Mouse (Mus musculus): ENCODE measurements around the gene Nfu1. TPM values are rescaled to one million over a fixed set of nuclear protein-coding genes. Genes with fewer than 3 reads are reported as not detected.
"Not testable (repeated sequence)": the region's sequence is repeated elsewhere in the genome, so short reads cannot be mapped to it uniquely, and the experiment has no call there.

Gene Nfu1
- total RNA-seq, 2 experiments from 2014 or later, result 56.0 to 57.2 TPM

DNA sequence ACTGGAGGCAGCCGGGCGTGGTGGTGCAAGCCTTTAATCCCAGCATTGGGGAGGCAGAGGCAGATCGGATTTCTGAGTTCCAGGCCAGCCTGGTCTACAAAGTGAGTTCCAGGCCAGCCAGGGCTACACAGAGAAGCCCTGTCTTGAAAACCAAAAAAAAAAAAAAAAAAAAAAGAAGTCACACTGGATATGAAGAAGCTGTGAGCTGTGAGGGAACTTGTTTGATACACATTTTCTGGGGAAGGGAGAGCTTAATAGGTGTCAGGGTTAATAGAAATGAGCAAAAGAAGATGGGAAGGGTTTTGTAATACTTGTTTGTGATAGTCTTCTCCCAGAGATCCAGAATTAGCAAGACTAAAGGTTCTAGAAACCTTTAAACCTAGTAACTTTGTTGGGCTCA, 36.5 kb downstream of the Nfu1 start:
- no peak overlapping the region for H3K4me3 ChIP-seq
- intact Hi-C loops (cut with DNase I), result no loop called here
- no peak for DNase-seq (ENCODE audit: extremely low spot score in 1 of 2, low spot score in 2 of 2)
- no peak for TF ChIP-seq CTCF (IDR thresholded peaks at IDR 0.05)
- no peak overlapping the region for H3K27ac ChIP-seq

DNA sequence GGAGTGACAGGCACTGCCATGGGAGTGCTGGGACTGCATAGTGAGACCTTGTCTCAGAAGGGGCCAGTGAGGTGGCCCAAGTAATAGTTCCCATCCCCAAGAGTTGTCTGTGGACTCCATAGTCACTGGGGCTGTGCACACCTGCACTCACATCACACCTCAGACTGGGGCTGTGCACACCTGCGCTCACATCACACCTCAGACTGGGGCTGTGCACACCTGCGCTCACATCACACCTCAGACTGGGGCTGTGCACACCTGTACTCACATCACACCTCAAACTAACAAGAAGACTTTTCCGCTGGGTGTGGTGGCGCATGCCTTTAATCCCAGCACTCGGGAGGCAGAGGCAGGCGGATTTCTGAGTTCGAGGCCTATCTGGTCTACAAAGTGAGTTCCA, 39.7 kb downstream of the Nfu1 start:
- intact Hi-C loops (cut with DNase I); DNase-seq (ENCODE audit: extremely low spot score in 1 of 2, low spot score in 2 of 2); H3K4me3 ChIP-seq; H3K27ac ChIP-seq: not testable (repeated sequence)

DNA sequence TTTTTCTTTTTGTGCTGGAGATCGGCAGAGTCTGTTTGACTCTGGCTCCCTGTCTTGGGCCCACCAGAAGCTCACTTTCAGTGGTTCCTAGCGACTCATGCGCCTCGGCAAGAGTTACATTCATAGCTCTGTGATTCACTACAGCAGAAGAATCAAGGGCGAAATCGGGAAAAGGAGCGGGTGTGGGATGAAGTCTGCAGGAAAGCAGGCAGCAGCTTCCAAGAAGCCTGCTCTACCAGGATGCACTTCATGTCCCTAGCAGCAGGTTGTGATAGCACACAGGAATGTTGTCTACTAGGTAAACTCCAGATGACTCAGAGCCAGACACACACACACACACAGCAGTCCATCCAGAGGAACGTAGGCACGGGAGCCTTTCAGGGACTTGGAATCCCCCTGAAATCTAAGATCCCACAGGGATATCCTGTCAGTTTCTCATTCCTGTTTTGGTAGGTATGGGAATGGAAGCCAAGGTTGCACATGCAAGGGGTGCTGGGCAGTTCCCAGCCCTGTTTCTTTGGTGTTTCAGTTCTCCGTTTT, 42.9 kb downstream of the Nfu1 start:
- DNase-seq (ENCODE audit: extremely low spot score in 1 of 2, low spot score in 2 of 2), result peak; percentile 17 to 18
- no peak overlapping the region for H3K4me3 ChIP-seq
- intact Hi-C loops (cut with DNase I), result no loop called here
- TF ChIP-seq CTCF (IDR thresholded peaks at IDR 0.05), result no peak; the same call in 1 of the 2 replicates
- H3K27ac ChIP-seq, result peak overlapping the region; percentile 24; the same call in 1 of the 2 replicates

- no peak for DNase-seq (ENCODE audit: extremely low spot score in 1 of 2, low spot score in 2 of 2)
- TF ChIP-seq CTCF (IDR thresholded peaks at IDR 0.05), result no peak
- intact Hi-C loops (cut with DNase I), result no loop called here
- Histone ChIP-seq H3K27ac (no peak overlapping the region), H3K4me3 (no peak overlapping the region)
Measured at GRCm38 (mm10) chr6:87054193-87054592, 45.2 kb downstream of the Nfu1 start.

GRCm38 (mm10) chr6:87059754-87060153, 50.7 kb downstream of the Nfu1 start:
- Histone ChIP-seq H3K4me3 (no peak overlapping the region), H3K27ac (no peak overlapping the region)
- no peak for DNase-seq (ENCODE audit: extremely low spot score in 1 of 2, low spot score in 2 of 2)
- peak; percentile 32 for TF ChIP-seq CTCF (IDR thresholded peaks at IDR 0.05)
- intact Hi-C loops (cut with DNase I), result no loop called here

DNA sequence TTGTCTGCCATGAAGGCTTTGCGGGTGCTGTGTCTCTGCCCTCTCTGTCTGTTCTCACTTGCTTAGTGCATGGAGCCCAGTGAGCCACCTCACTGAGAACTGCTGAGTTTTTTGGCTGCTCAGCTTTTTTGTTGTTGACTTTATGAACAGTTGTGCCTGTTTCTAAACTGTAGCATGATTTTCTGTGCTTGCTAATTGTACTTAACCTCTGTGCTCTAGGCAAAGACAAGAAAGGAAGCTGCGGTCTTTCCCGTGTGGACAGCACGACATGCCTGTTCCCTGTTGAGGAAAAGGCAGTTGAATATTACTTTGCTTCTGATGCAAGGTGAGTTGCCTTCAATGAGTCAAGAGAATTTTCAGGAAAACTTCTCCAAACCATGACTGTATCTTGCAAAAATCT, 54.5 kb downstream of the Nfu1 start:
- intact Hi-C loops (cut with DNase I), result no loop called here
- H3K27ac ChIP-seq, result no peak overlapping the region
- TF ChIP-seq CTCF (IDR thresholded peaks at IDR 0.05), result no peak
- no peak overlapping the region for H3K4me3 ChIP-seq
- DNase-seq (ENCODE audit: extremely low spot score in 1 of 2, low spot score in 2 of 2), result no peak

DNA sequence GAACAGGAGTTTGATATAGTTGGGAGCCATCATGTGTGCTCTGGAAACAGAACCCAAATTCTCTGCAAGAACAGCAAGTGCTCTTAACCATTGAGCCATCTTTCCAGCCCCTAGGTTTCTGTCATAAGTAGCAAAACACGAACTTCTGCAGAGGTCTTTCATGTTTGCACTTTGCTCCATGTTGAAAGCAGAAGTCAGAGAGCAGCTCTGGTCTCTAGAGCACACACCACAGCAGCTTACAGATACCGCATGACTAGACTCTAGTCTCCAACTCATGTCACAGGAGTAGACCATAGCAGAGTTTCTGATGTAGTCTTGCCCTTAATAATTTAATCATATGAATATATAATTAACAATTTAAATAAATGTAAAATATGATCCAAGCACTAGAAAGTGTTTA, 59.2 kb downstream of the Nfu1 start:
- Histone ChIP-seq H3K27ac (no peak overlapping the region), H3K4me3 (no peak overlapping the region)
- no peak for DNase-seq (ENCODE audit: extremely low spot score in 1 of 2, low spot score in 2 of 2)
- TF ChIP-seq CTCF (IDR thresholded peaks at IDR 0.05), result no peak
- intact Hi-C loops (cut with DNase I), result no loop called here

DNA sequence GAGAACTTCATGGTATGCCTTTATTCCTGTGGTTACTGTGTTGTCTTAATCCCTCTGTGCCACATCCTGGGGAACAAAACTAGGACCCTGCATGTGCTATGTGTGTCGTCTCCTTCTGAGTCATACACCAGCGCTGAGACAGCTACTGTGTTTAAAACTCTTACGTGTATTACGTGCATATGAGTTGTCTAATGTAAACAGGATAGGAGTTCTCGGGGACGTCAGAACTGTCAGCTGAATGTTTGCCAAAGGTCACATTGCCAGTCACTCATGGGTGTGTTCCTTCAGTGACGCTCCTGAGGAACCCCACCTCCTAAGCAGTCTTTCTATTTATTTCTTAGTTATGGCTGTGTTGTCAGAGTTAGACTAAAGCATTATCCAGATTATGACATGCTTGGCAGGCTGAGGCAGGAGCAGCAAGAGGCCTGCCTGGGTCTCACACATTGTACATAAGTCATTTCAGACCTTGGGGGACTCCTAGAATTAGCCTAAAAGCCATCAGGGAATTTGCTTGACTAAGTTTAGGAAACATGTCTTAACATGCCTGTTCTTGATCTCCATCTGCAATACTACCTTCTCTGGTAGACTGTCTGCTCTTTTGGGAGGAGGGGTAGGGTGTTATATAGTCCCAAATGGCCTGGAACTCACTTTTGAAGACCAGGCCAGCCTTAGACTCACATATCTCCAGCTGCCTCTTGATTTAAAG, 60.3 kb downstream of the Nfu1 start:
- no peak for DNase-seq (ENCODE audit: extremely low spot score in 1 of 2, low spot score in 2 of 2)
- intact Hi-C loops (cut with DNase I), result no loop called here
- Histone ChIP-seq H3K4me3 (no peak overlapping the region), H3K27ac (no peak overlapping the region)
- TF ChIP-seq CTCF (IDR thresholded peaks at IDR 0.05), result no peak

GRCm38 (mm10) chr6:87070641-87071040, 61.6 kb downstream of the Nfu1 start:
- intact Hi-C loops (cut with DNase I), result no loop called here
- H3K4me3 ChIP-seq, result no peak overlapping the region
- H3K27ac ChIP-seq, result no peak overlapping the region
- no peak for DNase-seq (ENCODE audit: extremely low spot score in 1 of 2, low spot score in 2 of 2)
- no peak for TF ChIP-seq CTCF (IDR thresholded peaks at IDR 0.05)

DNA sequence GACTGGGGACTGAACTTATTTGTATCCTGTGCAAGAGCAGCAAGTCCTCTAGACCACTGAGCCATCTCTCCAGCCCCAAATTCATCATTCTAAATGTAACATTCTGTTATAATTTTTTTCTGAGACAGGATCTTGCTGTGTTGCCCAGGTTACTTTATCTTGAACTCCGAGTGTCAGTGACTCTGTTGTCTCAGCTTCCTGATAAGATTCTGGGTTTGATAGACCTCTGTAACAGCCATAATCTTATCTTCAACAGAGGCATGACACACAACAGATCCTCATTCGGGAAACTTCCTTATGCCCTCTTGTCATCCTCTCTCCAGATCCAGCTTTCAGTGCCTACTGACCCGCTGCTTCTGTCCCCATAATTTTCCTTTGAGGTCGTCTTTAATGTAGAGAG, 63.7 kb downstream of the Nfu1 start:
- no peak for DNase-seq (ENCODE audit: extremely low spot score in 1 of 2, low spot score in 2 of 2)
- no peak overlapping the region for H3K27ac ChIP-seq
- no peak for TF ChIP-seq CTCF (IDR thresholded peaks at IDR 0.05)
- intact Hi-C loops (cut with DNase I), result no loop called here
- H3K4me3 ChIP-seq, result no peak overlapping the region

DNA sequence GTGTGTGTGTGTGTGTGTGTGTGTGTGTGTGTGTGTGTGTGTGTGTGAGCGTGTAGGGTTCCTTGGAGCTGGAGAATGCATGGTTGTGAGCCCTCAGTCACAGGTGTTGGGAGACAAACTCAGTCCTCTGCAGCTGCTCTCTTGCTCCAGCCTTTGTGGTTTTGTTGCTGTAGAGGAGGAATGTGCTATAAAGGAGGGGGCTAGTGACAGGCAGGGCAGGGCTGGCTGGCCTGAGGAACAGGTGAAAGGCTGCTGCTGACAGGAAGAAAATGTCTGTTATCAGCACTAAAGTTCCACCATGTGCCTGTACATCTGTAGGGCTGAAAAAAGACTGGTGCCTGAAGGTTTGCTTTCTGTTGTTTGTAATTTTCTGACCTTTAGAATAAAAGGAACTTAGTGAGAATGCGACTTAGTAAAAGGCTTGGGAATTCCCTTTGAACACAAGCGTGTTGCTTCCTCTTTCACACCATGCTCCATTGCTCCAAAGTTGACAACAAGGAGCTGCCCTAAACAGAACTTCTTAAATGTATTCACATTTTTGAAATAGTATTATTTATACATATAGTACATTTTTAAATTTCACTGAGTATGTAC, 66.2 kb downstream of the Nfu1 start:
- Histone ChIP-seq H3K4me3 (no peak overlapping the region), H3K27ac (no peak overlapping the region)
- no peak for TF ChIP-seq CTCF (IDR thresholded peaks at IDR 0.05)
- no peak for DNase-seq (ENCODE audit: extremely low spot score in 1 of 2, low spot score in 2 of 2)
- intact Hi-C loops (cut with DNase I), result no loop called here

Other genes starting within 250 kb of the Nfu1 start
- gene Anxa4, start 215.7 kb upstream of the Nfu1 start, total RNA-seq (2021), result 1 to 10 TPM; 6.5 to 7.7 TPM
- 100 to 1,000 TPM; 442 to 463 TPM for gene Aak1, start 159.7 kb upstream of the Nfu1 start, total RNA-seq (2021)
- gene Gfpt1, start 33.6 kb downstream of the Nfu1 start, total RNA-seq (2021), result 10 to 100 TPM; 51.5 to 56.0 TPM
- gene D6Ertd527e, start 95.5 kb downstream of the Nfu1 start, total RNA-seq (2021), result not detected